In the genomic region with DNA sequence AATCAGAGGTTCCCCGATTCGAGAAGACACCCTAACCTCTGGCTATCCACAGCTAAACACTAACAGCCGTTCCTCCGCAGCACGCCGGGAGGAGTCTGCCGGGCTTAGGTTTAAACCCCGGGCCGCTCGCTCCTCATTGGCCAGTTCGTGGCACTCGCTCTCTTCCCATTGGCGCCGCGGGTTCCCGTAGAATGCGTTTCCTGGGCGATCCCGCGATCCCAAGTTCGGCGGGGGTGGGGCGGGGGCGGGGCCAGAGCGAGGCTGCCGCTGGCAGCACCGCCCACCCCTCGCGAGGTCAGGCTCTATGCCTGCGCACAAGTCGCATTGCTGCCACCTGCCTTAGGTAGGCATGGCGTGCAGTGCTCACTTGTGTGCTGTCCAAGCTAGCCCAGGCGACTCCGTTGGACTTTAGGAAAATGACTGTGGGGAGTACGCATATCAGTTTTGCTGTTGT, we compare ENCODE assay signal across 8 mouse cellular contexts. TPM values are rescaled to one million over a fixed set of nuclear protein-coding genes. Genes with fewer than 3 reads are reported as not detected.
A peak's percentile ranks its signal among the peaks of the same experiment; 100 is the strongest.
DNase-seq lines count a peak whose midpoint lies in the region; ATAC-seq lines count a peak whose summit lies in the region.

Gene Ccnb1, minus strand, starts transcription at position 157 of the 454 bp plus-strand sequence.

- H3K27ac ChIP-seq in hindbrain, embryonic 14.5 days, result no peak within 1 kb of the TSS

- peak within 1 kb of the TSS; percentile 44 for H3K9ac ChIP-seq in hindbrain, embryonic 14.5 days

- H3K36me3 ChIP-seq in hindbrain, embryonic 14.5 days (replicated peaks; ENCODE audit: control insufficient read depth, insufficient read depth), result no peaks in the 10 kb centered on the region

- H3K4me3 ChIP-seq in hindbrain, embryonic 14.5 days (replicated peaks; ENCODE audit: low read length), result peak within 1 kb of the TSS; percentile 59

- ATAC-seq in hindbrain, embryonic 14.5 days (ENCODE audit: low FRiP score), result peak; percentile 99

- H3K27me3 ChIP-seq in hindbrain, embryonic 14.5 days (ENCODE audit: control insufficient read depth, insufficient read depth, low read length), result no peaks in the 10 kb centered on the region

- H3K4me1 ChIP-seq in hindbrain, embryonic 14.5 days (replicated peaks; ENCODE audit: control insufficient read depth, insufficient read depth, low read length), result peaks cover 7% of the 10 kb centered on the region; the same call in 1 of the 2 replicates

- peak; percentile 95 for DNase-seq in NIH3T3 (ENCODE audit: low read depth)
- DNase-seq in cerebellum, postnatal 10 days, result peak; percentile 97
- peak; percentile 78 to 85 for DNase-seq in frontal cortex, postnatal 14 days (ENCODE audit: low spot score in 2 of 2)
- DNase-seq in hindbrain, embryonic 14.5 days (ENCODE audit: low spot score), result peak; percentile 91
- peak; percentile 81 to 83 for DNase-seq in layer of hippocampus, postnatal 36 days
- DNase-seq in lung, postnatal 36 days, result peak; percentile 95
- DNase-seq in retina, postnatal 1 day, result peak; percentile 97
- DNase-seq in urinary bladder, adult 18-20 months (ENCODE audit: low spot score in 2 of 2), result peak; percentile 81 to 88

- no peaks in the 10 kb centered on the region for H3K9me3 ChIP-seq in hindbrain, embryonic 14.5 days (ENCODE audit: control insufficient read depth, low read length)

- H3K4me2 ChIP-seq in hindbrain, embryonic 14.5 days (replicated peaks), result peak within 1 kb of the TSS; percentile 99

- under 1% methylated on average over 34 of the region's 35 CpGs for WGBS in hindbrain, embryonic 14.5 days

RNA-seq across cellular contexts. Expression of gene Ccnb1, which starts in this region (rescaled TPM):
- 40.7 and 51.4 TPM in 2 replicates for polyA plus RNA-seq in hindbrain, embryonic 14.5 days (2014; fragmentation: Nextera tagmentation; extraction: Ambion mirVana)
- 1 to 10 TPM; 1.1 to 1.2 TPM for total RNA-seq in layer of hippocampus, postnatal 36 days (2021)
